Mouse (Mus musculus) stomach, embryonic 14.5 days (tissue): Measurements from ENCODE around the gene Catsperd. TPM values are rescaled to one million over a fixed set of nuclear protein-coding genes. Genes with fewer than 3 reads are reported as not detected.

ENCODE experiments used
- ATAC-seq: fragments of 200-750 bp; cut with Nextera tagmentation; 2 replicates; pipeline ENCODE4 v1.8.0; 2017; ENCODE audit warnings: low read depth, moderate TSS enrichment; ENCODE audit not compliant: insufficient number of reproducible peaks, insufficient read depth, low FRiP score
- H3K27ac ChIP-seq: fragments of 300-500 bp; sonication (generic); 2 replicates; pipeline ENCODE4 v1.5.1; 2014; ENCODE audit warnings: mild to moderate bottlenecking, low read length, moderate library complexity, mixed read lengths
- H3K27me3 ChIP-seq: fragments of 300-500 bp; sonication (generic); 2 replicates; pipeline ENCODE4 v1.6.1; 2014; ENCODE audit warnings: low read length, control low read depth, mixed read lengths; ENCODE audit not compliant: control insufficient read depth, insufficient read depth
- H3K36me3 ChIP-seq: fragments of 300-500 bp; sonication (generic); 2 replicates; pipeline ENCODE4 v1.6.1; 2014; ENCODE audit warnings: mild to moderate bottlenecking, control low read depth, low read length, moderate library complexity, mixed read lengths; ENCODE audit not compliant: control insufficient read depth, insufficient read depth
- H3K4me1 ChIP-seq: fragments of 300-500 bp; sonication (generic); 2 replicates; pipeline ENCODE4 v1.6.1; 2014; ENCODE audit warnings: low read length, control low read depth, mixed read lengths; ENCODE audit not compliant: control insufficient read depth, insufficient read depth
- H3K4me2 ChIP-seq: fragments of 300-500 bp; sonication (generic); replicated peaks from 2 replicates; pipeline ENCODE4 v1.6.1; 2014; ENCODE audit warnings: low read depth, low read length, control low read depth
- H3K4me3 ChIP-seq: fragments of 300-500 bp; sonication (generic); 2 replicates; pipeline ENCODE4 v1.5.1; 2014; ENCODE audit warnings: low read depth, low read length, control low read depth
- H3K9ac ChIP-seq: fragments of 300-500 bp; sonication (generic); replicated peaks from 2 replicates; pipeline ENCODE4 v1.6.1; 2014; ENCODE audit warnings: low read depth, mild to moderate bottlenecking, control low read depth, low read length, moderate library complexity, mixed read lengths
- H3K9me3 ChIP-seq: fragments of 300-500 bp; sonication (generic); 2 replicates; pipeline ENCODE4 v1.6.1; 2016; ENCODE audit warnings: low read depth, low read length, control low read depth; ENCODE audit not compliant: control insufficient read depth
- WGBS: fragments of 180-500 bp; shearing (Covaris S2); extraction: QIAGEN DNeasy Blood & Tissue Kit; methylation state at CpG from one replicate; pipeline ENCODE4 v1.1.7; 2014; 5-methylcytosine and 5-hydroxymethylcytosine counted together
- polyA plus RNA-seq: library from polyadenylated mRNA; unstranded; fragments of >200 nt; fragmentation: Nextera tagmentation; extraction: Ambion mirVana; gene quantifications from 2 replicates; pipeline ENCODE4 v1.2.1, GENCODE M21; 2014

The Catsperd gene
- polyA plus RNA-seq, 1 experiment from 2014 or later, result 0.46 TPM

DNA sequence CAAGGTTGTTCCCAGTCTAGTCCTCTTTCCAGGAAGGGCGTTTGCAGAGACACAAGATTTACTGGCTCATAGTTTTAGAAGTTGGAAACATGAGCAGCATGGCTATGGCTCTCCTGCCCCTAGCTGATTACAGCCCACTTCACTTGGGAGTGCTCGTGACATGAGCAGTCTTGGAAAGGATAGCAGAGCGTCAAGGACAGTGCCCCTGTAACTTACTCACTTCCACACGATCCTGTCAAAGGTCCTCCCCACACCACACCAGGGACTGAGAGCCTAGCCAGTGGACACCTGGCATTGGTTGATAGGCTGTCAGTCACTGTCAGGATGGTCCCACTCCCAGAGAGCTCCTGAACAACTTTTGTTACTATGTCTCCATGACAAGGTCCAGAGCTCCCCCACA, 75.1 kb downstream of the Catsperd start:
- Histone ChIP-seq H3K4me1 (no peaks in the 10 kb centered on the region), H3K9ac (no peak overlapping the region), H3K27ac (no peak overlapping the region), H3K36me3 (peaks cover 90% of the 10 kb centered on the region), H3K4me2 (no peak overlapping the region), H3K27me3 (no peaks in the 10 kb centered on the region), H3K9me3 (no peaks in the 10 kb centered on the region), H3K4me3 (no peak overlapping the region)
- 81% methylated on average over 4 of the region's 4 CpGs for WGBS
- no peak for ATAC-seq

DNA sequence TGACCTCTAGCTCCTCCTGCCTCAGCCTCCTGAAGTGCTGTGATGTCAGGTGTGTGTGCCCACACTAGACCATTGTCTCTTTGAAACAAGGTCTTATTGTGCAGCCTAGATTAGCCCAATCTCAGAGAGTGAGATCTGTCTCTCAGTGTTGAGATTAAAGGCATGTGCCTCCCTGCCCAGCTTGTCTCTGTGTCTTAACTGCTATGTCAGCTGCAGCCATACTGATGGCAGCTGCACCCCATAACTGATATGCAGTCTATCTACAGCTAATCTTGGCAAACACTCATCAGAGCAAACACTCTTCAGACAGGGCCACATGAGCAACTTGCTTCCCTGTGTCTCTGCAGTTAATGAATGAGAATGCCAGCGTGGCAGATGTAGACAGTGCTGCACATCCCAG, 78.6 kb downstream of the Catsperd start:
- Histone ChIP-seq H3K4me1 (no peaks in the 10 kb centered on the region), H3K27me3 (no peaks in the 10 kb centered on the region), H3K27ac (no peak overlapping the region), H3K36me3 (peaks cover 97% of the 10 kb centered on the region), H3K4me3 (no peak overlapping the region), H3K4me2 (no peak overlapping the region), H3K9me3 (no peaks in the 10 kb centered on the region), H3K9ac (no peak overlapping the region)
- WGBS, result 100% methylated on average over 1 of the region's 1 CpGs
- ATAC-seq, result no peak

DNA sequence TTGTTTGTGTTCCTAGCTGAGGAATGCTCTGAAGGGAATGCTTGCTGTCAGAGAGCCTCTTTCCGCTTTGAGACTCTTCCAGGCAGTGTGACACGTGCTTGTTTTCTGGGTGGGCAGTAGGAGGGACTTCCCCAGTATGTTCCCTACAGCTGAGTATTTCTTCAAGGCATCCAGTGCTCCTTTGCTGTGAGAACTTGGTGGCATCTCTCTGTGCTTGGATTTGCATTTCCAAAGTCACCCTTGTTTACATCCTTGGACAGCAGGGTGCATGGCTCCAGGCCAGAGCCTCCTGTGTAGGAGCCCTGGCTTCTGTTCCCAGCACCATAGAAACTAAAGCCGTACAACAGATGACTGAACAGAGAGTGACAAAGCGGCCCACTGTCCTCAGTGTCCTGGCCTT, 80.7 kb downstream of the Catsperd start:
- ATAC-seq, result no peak
- H3K9ac ChIP-seq, result no peak overlapping the region
- 76% methylated on average over 4 of the region's 4 CpGs for WGBS

DNA sequence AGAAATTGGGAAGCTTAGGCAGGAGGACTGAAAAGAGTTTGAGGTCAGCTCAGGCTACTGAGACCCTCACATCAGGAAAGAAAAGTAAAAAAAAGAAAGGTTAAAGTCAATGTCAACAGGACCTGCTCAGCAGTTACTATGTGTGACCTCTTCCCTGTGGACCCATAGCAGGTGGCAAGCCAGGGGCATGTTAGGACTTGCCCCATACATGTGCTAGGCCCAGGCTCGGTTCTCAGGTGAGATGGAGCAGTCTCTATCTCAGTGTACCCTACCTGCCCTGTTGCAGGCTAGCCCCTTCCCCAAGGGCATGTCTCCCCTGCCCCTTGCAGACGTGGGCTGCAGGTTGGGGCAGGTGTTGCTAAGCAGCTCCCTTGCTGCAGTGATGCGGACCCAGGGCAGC, 81.8 kb downstream of the Catsperd start:
- no peak overlapping the region for H3K4me2 ChIP-seq
- ATAC-seq, result no peak
- WGBS, result 85% methylated on average over 3 of the region's 3 CpGs
- H3K36me3 ChIP-seq, result peaks cover 76% of the 10 kb centered on the region
- H3K9ac ChIP-seq, result no peak overlapping the region
- H3K27me3 ChIP-seq, result no peaks in the 10 kb centered on the region
- H3K27ac ChIP-seq, result no peak overlapping the region
- no peaks in the 10 kb centered on the region for H3K4me1 ChIP-seq
- H3K4me3 ChIP-seq, result no peak overlapping the region
- H3K9me3 ChIP-seq, result no peaks in the 10 kb centered on the region

More for the DNA sequence above, 80.7 kb downstream of the Catsperd start:
- peaks cover 86% of the 10 kb centered on the region for H3K36me3 ChIP-seq
- H3K4me2 ChIP-seq, result no peak overlapping the region
- H3K4me1 ChIP-seq, result no peaks in the 10 kb centered on the region
- no peak overlapping the region for H3K27ac ChIP-seq
- H3K9me3 ChIP-seq, result no peaks in the 10 kb centered on the region
- no peaks in the 10 kb centered on the region for H3K27me3 ChIP-seq
- H3K4me3 ChIP-seq, result no peak overlapping the region

Other genes starting within 250 kb of the Catsperd start
- 111 and 115 TPM in 2 replicates for gene Ptprs, start 151.7 kb upstream of the Catsperd start, polyA plus RNA-seq
- gene Znrf4, start 115.7 kb upstream of the Catsperd start, polyA plus RNA-seq, result not detected in 2 replicates
- gene Gm20219, start 73.8 kb upstream of the Catsperd start, polyA plus RNA-seq, result 11.9 and 13.1 TPM in 2 replicates
- 62.8 and 73.5 TPM in 2 replicates for gene Safb2, start 43.6 kb upstream of the Catsperd start, polyA plus RNA-seq
- gene Safb, start 43.3 kb upstream of the Catsperd start, polyA plus RNA-seq, result 75.4 and 86.5 TPM in 2 replicates
- 259 and 261 TPM in 2 replicates for gene 2410015M20Rik, start 18.4 kb upstream of the Catsperd start, polyA plus RNA-seq
- gene Rpl36, start 14.7 kb upstream of the Catsperd start, polyA plus RNA-seq, result 2,224 and 2,447 TPM in 2 replicates
- gene Lonp1, start 1.3 kb upstream of the Catsperd start, polyA plus RNA-seq, result 49.3 and 51.3 TPM in 2 replicates
- 86.5 and 94.9 TPM in 2 replicates for gene Ranbp3, start 45.2 kb downstream of the Catsperd start, polyA plus RNA-seq
- 444 and 502 TPM in 2 replicates for gene Ndufa11, start 89.6 kb downstream of the Catsperd start, polyA plus RNA-seq
- gene Vmac, start 89.9 kb downstream of the Catsperd start, polyA plus RNA-seq, result 31.3 and 31.7 TPM in 2 replicates
- 14.1 and 14.4 TPM in 2 replicates for gene Nrtn, start 129.4 kb downstream of the Catsperd start, polyA plus RNA-seq
- gene Dus3l, start 136.6 kb downstream of the Catsperd start, polyA plus RNA-seq, result 40.9 and 46.3 TPM in 2 replicates
- 1.1 and 1.6 TPM in 2 replicates for gene Prr22, start 142.1 kb downstream of the Catsperd start, polyA plus RNA-seq
- gene Rfx2, start 202.9 kb downstream of the Catsperd start, polyA plus RNA-seq, result 6.7 TPM in 2 replicates
- gene Acsbg2, start 246.3 kb downstream of the Catsperd start, polyA plus RNA-seq, result not detected in 2 replicates
- gene 1700061G19Rik, start 247.3 kb downstream of the Catsperd start, polyA plus RNA-seq, result 0.35 and 0.76 TPM in 2 replicates